Mouse (Mus musculus) gonadal fat pad, adult 2 months (tissue): Measurements from ENCODE around the gene Psmg3. TPM values are rescaled to one million over a fixed set of nuclear protein-coding genes. Genes with fewer than 3 reads are reported as not detected.

Experiments used
- DNase-seq: peaks from one replicate; pipeline ENCODE4 v3.0.0-alpha.2; 2012; ENCODE audit warnings: low read depth
- polyA plus RNA-seq: library from polyadenylated mRNA; depleted of rRNA; stranded (reverse); fragments of >200 nt; gene quantifications from 2 replicates; pipeline ENCODE4 v1.2.3, GENCODE M21; 2012

Psmg3 gene
- polyA plus RNA-seq, 1 experiment, result 27.7 TPM

GRCm38 (mm10) chr5:139815964-139816363, 10.7 kb downstream of the Psmg3 start:
- no peak for DNase-seq

DNA sequence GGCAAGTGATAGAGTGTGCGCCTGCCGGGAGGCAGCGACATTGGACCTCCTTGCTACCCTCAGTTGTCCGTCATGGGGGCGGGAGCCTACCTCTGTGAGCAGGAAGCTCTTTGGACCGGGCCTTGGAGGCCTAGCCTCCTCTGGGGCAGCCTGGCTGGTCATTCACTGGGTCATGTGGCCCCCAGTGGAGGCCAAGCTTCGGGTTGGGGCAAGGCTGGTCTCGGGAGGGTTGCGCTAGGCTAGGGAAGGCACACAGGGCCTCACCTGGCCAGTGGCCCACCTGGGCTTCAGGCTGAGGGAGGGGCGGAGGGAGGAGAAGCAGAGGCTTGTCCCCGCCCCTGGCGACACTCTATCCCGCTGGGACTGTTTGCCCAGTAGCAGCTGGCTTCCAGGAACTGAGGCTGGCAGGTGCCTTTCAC, 12.7 kb downstream of the Psmg3 start:
- DNase-seq, result no peak

GRCm38 (mm10) chr5:139813126-139813490, 13.6 kb downstream of the Psmg3 start:
- DNase-seq, result no peak

DNA sequence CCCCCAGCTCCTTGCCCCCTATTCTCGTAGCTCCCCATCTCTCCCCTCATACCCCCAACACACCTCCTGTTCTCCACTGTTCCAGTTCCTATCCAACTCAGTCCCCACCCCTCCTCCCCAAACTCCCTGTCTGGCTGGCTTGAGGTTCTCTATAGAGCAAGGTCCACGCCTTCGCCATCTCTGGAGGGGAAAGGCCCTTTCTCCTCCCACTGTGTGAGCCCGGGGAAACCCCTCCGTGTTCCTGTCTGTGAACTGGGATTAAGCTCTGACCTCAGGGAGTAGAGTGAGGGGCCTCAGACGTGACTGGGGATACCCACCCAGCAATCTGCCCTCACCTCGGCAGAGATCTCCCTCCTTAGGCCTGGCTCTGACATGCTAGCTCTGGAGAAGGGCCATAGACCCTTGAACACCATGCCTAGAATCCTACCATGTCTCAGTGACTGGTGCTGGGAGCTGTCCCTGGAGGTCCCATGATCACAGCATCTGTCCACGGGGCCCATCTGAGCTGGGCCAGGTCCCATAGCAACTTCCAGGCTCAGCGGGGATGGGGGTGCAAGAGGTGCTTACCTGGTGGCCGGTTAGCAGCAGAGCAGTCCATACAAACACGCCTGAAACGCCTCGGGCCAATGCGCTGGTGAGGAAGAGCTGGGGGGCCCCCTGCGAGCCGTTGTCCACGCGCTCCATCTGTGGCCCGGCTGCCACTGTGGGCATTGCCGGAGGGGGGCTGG, 14.1 kb downstream of the Psmg3 start:
- DNase-seq, result no peak

DNA sequence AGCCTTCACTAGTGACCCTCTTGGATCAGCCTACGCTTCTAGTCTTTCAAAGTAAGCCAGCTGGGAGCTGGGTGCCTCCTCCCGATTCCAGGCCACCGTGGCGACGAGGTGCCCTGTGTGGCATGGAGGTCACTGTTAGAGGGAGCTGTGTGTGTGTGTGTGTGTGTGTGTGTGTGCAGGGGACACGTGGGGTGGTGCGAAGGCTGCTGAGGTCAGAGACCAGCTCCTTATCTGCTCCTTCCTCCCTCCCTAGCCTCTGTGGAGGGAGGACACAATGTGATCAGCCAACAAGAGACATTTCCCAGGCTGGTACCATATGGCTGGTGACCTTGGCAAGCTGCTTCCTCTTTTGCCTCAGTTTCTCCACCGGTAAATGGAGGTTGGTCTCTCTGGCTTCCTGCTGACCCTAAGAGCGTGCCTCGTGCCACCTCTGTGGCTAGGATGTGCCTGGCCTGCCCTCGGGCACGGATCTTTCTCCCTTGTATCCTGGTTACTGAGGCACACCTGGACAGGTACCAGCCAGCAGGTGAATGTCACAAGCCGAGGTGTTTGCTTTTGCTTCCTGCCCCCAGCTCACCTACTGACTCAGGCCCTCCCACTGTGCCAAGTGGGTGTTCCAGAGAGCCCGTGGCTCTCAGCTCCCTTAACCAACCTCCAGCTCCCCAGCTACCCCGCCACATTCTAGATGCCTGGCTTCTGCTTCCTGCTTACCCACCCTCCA, 14.8 kb downstream of the Psmg3 start:
- no peak for DNase-seq

DNA sequence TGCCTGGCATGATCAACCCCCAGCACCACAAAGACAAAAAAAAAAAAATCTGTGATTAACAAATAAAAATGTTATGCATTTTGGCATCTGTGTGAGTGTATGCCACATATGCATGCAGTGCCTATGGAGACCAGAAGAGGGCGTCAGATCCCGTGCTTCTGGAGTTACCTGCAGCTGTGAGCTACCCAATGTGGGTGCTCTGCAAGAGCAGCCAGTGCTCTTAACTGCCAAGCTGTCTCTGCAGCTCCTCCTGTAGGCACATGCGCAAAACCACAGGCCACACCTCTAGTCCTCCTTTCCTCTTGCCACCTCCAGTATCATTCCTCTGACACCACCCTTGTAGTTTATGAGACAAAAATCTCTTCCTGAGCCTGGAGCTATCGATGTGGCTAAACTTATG, 17.3 kb downstream of the Psmg3 start:
- no peak for DNase-seq

DNA sequence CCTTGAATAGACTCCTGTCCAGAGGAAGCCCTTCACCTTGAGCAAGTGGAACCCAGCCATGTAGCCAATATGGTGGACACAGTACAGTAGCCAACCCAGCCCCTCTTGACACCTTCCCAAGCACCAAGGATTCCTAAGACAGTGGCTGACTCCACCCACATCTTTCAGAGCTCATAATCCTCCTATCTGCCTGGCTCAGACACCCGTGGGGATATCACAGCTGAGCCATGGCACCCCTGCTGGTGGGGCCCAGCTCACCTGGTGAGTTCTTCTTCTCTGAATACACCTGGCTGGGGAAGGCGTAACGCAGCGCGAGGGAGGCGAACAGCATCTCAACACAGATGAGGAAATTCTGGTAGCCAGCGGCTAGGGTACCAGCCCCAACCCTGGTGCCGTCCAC, 20.8 kb downstream of the Psmg3 start:
- no peak for DNase-seq

DNA sequence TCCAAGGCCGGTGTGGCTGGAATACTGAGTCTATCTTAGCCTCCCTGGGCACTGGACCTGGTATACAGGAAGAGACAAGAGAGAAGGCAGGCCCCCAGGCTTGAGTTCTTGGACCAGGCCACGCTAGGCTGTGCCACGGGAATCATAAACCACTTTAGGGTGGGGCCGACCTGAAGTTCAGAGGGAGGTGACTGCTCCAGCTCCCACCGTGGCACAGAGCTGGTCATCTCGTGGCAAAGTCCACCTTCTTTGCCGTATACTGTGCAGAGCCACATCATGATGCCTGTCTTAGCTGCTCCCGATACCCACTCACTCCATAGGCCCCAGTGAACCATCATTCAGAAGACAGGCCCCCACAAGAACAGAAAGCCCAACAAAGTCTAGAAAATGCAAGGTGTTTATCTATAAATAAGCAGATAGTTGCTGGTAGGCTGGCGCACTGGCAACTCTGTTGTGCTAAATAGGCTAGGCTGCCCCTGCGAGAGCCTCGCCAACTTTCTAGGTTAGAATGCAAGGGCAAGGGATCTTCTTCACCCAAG, 22.0 kb downstream of the Psmg3 start:
- DNase-seq, result no peak

DNA sequence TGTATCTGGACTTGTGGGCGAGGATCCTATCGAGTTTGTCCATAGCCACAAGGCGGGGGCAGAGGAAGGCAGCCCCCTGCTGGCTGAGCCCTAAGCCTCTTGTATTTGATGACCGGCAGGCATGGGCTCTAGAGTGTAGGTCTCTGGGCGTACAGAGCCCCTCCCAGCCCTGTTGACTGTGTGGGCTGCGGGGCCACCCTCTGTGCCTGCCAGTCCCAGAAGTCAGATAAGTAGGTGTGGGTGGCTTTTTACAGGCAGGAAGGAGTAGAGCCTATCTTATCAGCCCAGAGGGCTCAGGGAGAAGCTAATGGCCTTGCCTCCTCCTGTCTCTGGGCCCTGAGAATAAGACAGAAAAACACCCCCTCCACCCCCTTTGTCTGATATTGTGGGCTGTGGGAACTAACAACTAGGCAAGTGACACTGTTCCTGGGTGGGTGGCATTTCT, 22.6 kb downstream of the Psmg3 start:
- DNase-seq, result no peak

- DNase-seq, result no peak
Observed at GRCm38 (mm10) chr5:139803601-139804102, 23.0 kb downstream of the Psmg3 start.

DNA sequence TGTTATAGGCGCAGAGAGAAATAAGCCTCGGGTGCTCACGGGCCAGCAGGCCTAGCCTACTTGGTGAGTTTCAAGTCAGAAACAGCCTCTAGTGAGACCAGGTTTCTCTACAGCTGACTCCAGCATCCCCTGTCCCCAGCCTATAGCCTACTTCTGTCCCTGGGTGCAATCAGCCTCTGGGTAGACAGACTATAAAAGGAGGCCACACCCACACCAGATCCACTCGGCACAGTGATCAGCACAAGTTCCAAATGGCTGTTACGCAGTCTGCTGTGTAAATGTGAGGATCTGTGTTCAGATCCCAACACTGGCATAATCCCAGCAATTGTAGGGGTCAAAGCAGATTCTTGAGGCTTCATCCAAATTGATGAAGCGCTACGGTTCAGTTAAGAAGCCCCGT, 23.5 kb downstream of the Psmg3 start:
- DNase-seq, result no peak

- DNase-seq, result no peak
Observed at GRCm38 (mm10) chr5:139801880-139802279, 24.8 kb downstream of the Psmg3 start.

GRCm38 (mm10) chr5:139801231-139801630, 25.5 kb downstream of the Psmg3 start:
- no peak for DNase-seq

DNA sequence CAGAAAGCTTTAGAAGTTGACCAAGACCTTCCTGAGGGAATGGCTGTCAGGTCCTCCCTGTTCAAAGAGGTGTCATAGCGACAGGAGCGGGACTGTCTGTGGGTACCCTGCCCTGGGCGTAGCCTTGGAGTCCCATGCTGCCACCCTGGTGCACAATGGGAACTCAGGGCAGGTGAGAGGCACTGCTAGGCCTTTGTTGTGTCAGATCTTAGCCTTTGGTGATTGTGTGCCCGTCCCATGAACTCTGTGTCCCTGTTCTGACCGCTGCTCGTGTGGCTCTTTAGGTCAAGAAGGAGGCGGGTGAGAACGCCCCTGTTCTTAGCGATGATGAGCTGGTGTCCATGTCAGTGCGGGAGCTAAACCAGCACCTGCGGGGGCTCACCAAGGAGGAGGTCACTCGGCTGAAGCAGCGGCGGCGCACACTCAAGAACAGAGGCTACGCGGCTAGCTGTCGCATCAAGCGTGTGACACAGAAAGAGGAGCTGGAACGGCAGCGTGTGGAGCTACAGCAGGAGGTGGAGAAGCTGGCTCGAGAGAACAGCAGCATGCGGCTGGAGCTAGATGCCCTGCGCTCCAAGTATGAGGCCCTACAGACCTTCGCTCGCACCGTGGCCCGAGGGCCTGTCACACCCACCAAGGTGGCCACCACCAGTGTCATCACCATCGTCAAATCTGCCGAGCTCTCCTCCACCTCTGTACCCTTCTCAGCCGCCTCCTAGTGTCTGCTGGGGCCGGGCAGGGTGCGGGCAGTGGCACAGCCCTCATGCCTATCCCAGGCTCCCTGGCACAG, 26.7 kb downstream of the Psmg3 start:
- no peak for DNase-seq

DNA sequence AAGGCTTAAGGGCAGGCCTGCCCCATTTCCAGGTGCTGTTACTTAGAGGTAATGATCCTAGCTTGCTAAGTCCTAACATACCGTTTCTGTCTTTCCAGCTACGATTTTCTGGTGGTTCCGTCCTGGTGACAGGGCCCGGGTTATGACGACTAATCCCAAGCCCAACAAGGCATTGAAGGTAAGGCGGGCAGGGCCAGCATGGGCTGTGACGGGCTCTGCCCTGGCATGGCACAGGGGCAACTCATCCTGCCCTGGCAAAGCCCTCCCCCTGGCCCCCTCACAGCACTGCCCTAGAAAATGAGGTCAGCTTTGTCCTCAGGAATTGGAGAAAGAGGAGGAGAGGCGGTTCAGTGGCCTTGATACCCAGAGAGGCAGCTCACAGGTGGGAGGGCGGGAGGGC, 27.6 kb downstream of the Psmg3 start:
- no peak for DNase-seq

DNA sequence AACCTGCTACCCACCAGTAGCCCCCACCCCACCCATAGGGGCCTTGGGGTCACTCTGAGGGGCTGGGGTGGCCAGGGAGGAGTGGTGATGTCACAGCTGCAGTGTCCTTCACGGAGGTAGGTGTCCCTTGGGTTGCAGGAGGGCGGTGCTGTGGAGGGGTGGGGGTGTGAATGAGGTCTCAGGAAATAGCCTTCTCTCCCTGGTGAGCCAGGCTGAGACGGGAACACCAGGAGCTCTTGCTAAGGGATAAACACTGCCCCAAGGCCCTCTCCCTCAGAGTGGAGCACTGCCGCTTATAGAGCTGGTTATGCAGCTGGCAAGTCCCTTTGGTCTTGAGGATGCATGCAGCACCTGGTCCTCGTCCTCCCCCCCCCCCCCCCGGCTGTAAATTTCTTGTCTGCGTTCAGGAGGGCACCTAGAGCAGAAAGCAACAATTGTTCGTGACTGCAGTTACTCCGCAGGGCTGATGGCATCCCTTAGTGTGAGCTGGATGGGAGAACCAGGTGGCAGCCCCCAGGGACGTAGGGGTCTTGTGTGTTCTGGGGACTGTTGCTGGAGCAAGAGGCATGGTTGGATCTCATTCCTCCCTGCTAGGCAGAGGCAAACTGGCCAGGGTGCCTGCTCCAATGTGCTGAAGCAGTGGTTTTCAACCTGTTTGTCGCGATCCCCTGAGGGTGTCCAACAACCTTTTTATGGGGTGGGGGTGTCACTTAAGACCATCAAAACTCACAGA, 28.4 kb downstream of the Psmg3 start:
- DNase-seq, result no peak

- DNase-seq, result no peak
Observed at GRCm38 (mm10) chr5:139797473-139798167, 29.1 kb downstream of the Psmg3 start.

- no peak for DNase-seq
Observed at GRCm38 (mm10) chr5:139796900-139797299, 29.8 kb downstream of the Psmg3 start.

- DNase-seq, result no peak
Observed at GRCm38 (mm10) chr5:139796001-139796620, 30.6 kb downstream of the Psmg3 start.

DNA sequence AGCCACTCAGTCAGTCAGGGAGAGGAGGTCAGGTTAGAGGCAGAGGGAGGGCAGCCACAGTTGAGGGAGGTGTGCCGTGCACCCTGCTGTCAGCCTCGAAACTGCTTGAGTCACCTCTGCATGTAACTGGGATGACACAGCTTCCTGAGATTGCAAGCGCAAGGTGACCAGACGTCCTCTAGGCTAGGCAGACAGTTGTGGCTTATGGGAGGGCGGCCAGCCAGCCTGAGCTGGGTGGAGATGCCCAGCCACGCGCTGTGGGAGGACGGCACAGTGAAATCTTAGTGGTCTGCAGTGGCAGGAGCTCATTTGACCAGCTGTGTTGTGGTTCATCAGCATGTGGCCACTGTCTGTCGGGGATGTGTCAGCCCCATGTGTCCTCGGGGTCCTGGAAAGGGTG, 31.7 kb downstream of the Psmg3 start:
- DNase-seq, result no peak
